Mouse (Mus musculus) intestine, embryonic 16.5 days (tissue): ENCODE measurements around the gene Actr5. TPM values are rescaled to one million over a fixed set of nuclear protein-coding genes. Genes with fewer than 3 reads are reported as not detected.

Experiments
- ATAC-seq: fragments of 200-750 bp; cut with Nextera tagmentation; 2 replicates; pipeline ENCODE4 v1.8.0; 2017; ENCODE audit warnings: moderate TSS enrichment, moderate library complexity
- H3K27ac ChIP-seq: fragments of 300-500 bp; sonication (generic); 2 replicates; pipeline ENCODE4 v1.5.1; 2014; ENCODE audit warnings: mild to moderate bottlenecking, low read length
- H3K27me3 ChIP-seq: fragments of 300-500 bp; sonication (generic); replicated peaks from 2 replicates; pipeline ENCODE4 v1.6.1; 2014; ENCODE audit warnings: low read length, control low read depth, mixed read lengths; ENCODE audit not compliant: control insufficient read depth, insufficient read depth
- H3K36me3 ChIP-seq: fragments of 300-500 bp; sonication (generic); 2 replicates; pipeline ENCODE4 v1.6.1; 2014; ENCODE audit warnings: low read length, control low read depth; ENCODE audit not compliant: control insufficient read depth, insufficient read depth
- H3K4me1 ChIP-seq: fragments of 300-500 bp; sonication (generic); 2 replicates; pipeline ENCODE4 v1.6.1; 2014; ENCODE audit warnings: low read length, control low read depth, mixed read lengths; ENCODE audit not compliant: control insufficient read depth, insufficient read depth
- H3K4me2 ChIP-seq: fragments of 300-500 bp; sonication (generic); 2 replicates; pipeline ENCODE4 v1.6.1; 2014; ENCODE audit warnings: low read depth, low read length, control low read depth
- H3K4me3 ChIP-seq: fragments of 300-500 bp; sonication (generic); 2 replicates; pipeline ENCODE4 v1.5.1; 2014; ENCODE audit warnings: mild to moderate bottlenecking, low read length
- H3K9ac ChIP-seq: fragments of 300-500 bp; sonication (generic); 2 replicates; pipeline ENCODE4 v1.6.1; 2014; ENCODE audit warnings: low read depth, low read length
- H3K9me3 ChIP-seq: fragments of 300-500 bp; sonication (generic); 2 replicates; pipeline ENCODE4 v1.6.1; 2016; ENCODE audit warnings: low read length, control low read depth; ENCODE audit not compliant: control insufficient read depth
- WGBS: fragments of 180-500 bp; shearing (Covaris S2); extraction: QIAGEN DNeasy Blood & Tissue Kit; methylation state at CpG from one replicate; pipeline ENCODE4 v1.1.7; 2014; 5-methylcytosine and 5-hydroxymethylcytosine counted together
- polyA plus RNA-seq: library from polyadenylated mRNA; unstranded; fragments of >200 nt; fragmentation: Nextera tagmentation; extraction: Ambion mirVana; gene quantifications from 2 replicates; pipeline ENCODE4 v1.2.1, GENCODE M21; 2015

Gene Actr5
- polyA plus RNA-seq: 1.0 and 3.8 TPM in 2 replicates

GRCm38 (mm10) chr2:158624718-158625222 lies at the start of gene Actr5:
TSS of gene Actr5 (plus strand) at chr2:158624888.
- peak within 1 kb of the TSS; percentile 90 for H3K4me3 ChIP-seq
- H3K4me1 ChIP-seq: peaks cover 9% of the 10 kb centered on the region
- ATAC-seq: peak; percentile 95
- no peaks in the 10 kb centered on the region for H3K9me3 ChIP-seq
- H3K27ac ChIP-seq: peak within 1 kb of the TSS; percentile 95
- H3K27me3 ChIP-seq: peaks cover 8% of the 10 kb centered on the region
- no peaks in the 10 kb centered on the region; the same call in 1 of the 2 replicates for H3K36me3 ChIP-seq
- WGBS: under 1% methylated on average over 39 of the region's 39 CpGs
- peak within 1 kb of the TSS; percentile 90 for H3K9ac ChIP-seq
- H3K4me2 ChIP-seq: peak within 1 kb of the TSS; percentile 78

- Histone ChIP-seq H3K9me3 (no peaks in the 10 kb centered on the region), H3K27me3 (no peaks in the 10 kb centered on the region), H3K36me3 (no peaks in the 10 kb centered on the region), H3K4me2 (no peak overlapping the region), H3K9ac (no peak overlapping the region), H3K4me3 (no peak overlapping the region), H3K27ac (no peak overlapping the region), H3K4me1 (no peaks in the 10 kb centered on the region)
- 69% methylated on average over 4 of the region's 4 CpGs for WGBS
- no peak for ATAC-seq
These were observed 44.7 kb upstream of the Actr5 start for GRCm38 (mm10) chr2:158579979-158580378.

GRCm38 (mm10) chr2:158584621-158585358 lies 39.9 kb upstream of the Actr5 start:
- Histone ChIP-seq H3K4me2 (no peak overlapping the region), H3K36me3 (no peaks in the 10 kb centered on the region), H3K27me3 (no peaks in the 10 kb centered on the region), H3K4me3 (no peak overlapping the region), H3K9ac (no peak overlapping the region), H3K9me3 (no peaks in the 10 kb centered on the region), H3K27ac (no peak overlapping the region), H3K4me1 (no peaks in the 10 kb centered on the region)
- ATAC-seq: no peak
- WGBS: 9% methylated on average over 12 of the region's 12 CpGs

DNA sequence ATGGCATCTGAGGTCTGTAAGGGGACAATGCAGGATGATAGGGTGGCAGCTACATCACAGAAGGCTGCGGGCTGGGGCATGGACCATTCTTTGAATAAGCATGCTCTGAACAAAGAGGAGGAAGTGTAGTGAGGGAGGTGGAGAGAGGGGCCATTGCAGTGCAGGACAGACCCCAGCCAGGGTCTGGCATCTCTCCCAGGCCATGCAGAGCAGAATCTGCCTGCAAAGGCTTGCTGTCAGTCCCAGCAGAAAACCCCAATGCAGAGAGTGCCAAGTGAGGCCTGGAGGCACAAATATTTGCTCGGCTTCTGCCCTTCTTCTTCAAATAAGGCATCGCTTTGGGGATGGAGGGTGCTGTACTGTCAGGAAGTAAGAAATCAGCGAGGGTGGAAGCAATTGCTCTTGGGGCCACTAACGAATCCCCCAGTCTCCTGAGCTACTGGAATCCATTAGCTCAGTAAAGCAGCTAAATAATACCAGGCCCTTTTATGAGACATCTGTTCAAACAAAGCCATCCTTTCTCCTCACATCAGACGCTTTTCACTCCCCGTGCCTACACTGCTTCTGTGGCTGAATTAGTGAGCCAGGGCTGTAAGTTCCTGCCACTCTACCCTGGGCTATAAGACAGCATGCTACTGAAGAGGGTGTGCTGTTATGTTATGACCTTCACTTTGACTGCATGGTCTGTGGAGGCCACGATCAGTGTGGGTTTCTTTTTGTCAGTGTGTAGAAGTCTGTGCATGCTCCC lies 36.0 kb upstream of the Actr5 start:
- no peak overlapping the region for H3K9ac ChIP-seq
- no peak overlapping the region for H3K27ac ChIP-seq
- H3K4me2 ChIP-seq: no peak overlapping the region
- H3K4me3 ChIP-seq: no peak overlapping the region
- ATAC-seq: no peak
- H3K36me3 ChIP-seq: no peaks in the 10 kb centered on the region
- no peaks in the 10 kb centered on the region for H3K4me1 ChIP-seq
- WGBS: 35% methylated on average over 8 of the region's 8 CpGs
- no peaks in the 10 kb centered on the region for H3K27me3 ChIP-seq
- no peaks in the 10 kb centered on the region for H3K9me3 ChIP-seq

DNA sequence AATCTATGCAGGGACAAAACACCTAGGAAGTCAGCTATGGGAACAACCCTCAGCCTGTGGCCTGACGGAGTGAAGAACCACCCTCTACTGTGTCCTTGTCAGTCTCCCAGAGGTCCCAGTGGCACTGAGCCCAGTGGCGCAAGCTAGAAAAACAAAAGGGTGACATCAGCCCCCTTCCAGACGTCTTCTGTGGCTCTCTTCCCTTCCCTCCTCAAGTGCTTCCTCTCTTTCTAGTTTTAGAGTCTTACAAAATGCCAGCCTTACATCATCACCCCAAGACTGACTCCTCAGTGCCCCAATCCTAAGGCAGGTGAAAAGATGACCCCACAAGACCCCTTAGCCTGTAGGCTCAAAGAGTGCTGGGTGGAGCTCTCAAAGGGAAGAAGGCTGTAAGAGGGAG lies 34.2 kb upstream of the Actr5 start:
- Histone ChIP-seq H3K27ac (no peak overlapping the region), H3K36me3 (no peaks in the 10 kb centered on the region), H3K9ac (no peak overlapping the region), H3K27me3 (0 out of 2 replicates have a peak, but pooled peaks cover 3% of the 10 kb centered on the region), H3K4me2 (no peak overlapping the region), H3K4me1 (no peaks in the 10 kb centered on the region), H3K4me3 (no peak overlapping the region), H3K9me3 (no peaks in the 10 kb centered on the region)
- no peak for ATAC-seq
- 52% methylated on average over 3 of the region's 3 CpGs for WGBS

DNA sequence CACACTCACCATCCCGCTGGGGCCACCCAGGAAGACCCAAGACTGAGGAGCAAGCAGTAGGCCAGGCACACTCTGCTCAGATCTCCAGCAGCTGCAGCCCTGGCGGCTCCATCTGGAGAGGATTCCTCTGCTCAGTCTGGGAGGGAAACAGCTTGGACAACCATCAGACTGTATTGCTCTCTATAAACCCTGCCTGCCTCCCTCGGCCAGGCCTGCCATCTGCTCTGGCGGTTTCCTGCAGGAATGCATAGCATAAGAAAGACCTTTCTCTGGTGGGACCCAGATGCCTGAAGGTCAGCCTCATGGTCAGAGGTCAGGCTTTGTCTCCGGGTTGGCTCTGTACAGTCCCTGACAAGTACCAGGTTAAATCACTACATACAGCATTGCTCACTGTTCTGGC lies 33.4 kb upstream of the Actr5 start:
- Histone ChIP-seq H3K4me1 (no peaks in the 10 kb centered on the region), H3K9me3 (no peaks in the 10 kb centered on the region), H3K27ac (no peak overlapping the region), H3K36me3 (no peaks in the 10 kb centered on the region), H3K9ac (no peak overlapping the region), H3K4me3 (no peak overlapping the region), H3K4me2 (no peak overlapping the region), H3K27me3 (0 out of 2 replicates have a peak, but pooled peaks cover 3% of the 10 kb centered on the region)
- WGBS: 41% methylated on average over 5 of the region's 5 CpGs
- no peak for ATAC-seq

DNA sequence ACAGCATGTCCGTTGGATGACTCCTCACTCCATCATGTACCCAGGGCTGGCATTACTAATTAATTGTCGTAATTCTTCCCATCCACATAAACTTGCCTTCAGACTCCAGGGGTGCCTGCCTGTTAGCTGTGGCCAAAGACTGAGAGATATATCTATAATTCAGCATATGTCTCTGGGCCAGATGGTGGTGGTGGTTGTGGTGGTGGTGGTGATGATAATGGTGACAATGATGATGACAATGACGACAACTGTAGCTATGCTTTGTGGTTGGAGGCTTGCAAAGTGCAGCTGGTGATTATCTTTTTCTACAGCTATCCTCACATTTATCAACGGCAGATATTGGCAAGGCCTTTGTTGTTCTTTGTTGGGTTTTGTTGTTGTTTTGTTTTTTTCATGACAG lies 31.3 kb upstream of the Actr5 start:
- H3K36me3 ChIP-seq: no peaks in the 10 kb centered on the region
- H3K27me3 ChIP-seq: 0 out of 2 replicates have a peak, but pooled peaks cover 5% of the 10 kb centered on the region
- H3K27ac ChIP-seq: no peak overlapping the region
- ATAC-seq: no peak
- WGBS: 74% methylated on average over 4 of the region's 4 CpGs
- no peak overlapping the region for H3K4me2 ChIP-seq
- H3K4me3 ChIP-seq: no peak overlapping the region
- no peak overlapping the region for H3K9ac ChIP-seq
- H3K4me1 ChIP-seq: no peaks in the 10 kb centered on the region
- no peaks in the 10 kb centered on the region for H3K9me3 ChIP-seq

DNA sequence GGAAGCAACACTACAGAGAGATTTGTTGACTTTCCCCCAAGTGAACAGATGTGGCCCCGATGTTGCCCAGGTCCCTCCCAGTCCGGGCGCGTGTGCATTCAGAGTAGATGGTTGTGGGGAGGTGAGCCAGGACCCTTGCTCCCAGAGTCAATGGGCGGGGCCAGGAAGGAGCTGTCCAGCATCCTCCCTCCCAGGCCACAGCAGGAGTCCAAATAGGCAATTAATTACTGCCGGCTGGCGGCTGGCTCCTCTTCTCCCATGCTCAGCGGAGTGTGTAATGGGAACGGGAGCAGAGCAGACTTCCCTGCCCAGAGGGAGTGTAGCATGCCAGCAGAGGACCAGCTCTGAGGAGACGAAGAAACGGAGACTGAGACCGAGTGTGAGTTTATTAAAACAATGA lies 29.6 kb upstream of the Actr5 start:
- no peak for ATAC-seq
- WGBS: 2% methylated on average over 12 of the region's 12 CpGs

DNA sequence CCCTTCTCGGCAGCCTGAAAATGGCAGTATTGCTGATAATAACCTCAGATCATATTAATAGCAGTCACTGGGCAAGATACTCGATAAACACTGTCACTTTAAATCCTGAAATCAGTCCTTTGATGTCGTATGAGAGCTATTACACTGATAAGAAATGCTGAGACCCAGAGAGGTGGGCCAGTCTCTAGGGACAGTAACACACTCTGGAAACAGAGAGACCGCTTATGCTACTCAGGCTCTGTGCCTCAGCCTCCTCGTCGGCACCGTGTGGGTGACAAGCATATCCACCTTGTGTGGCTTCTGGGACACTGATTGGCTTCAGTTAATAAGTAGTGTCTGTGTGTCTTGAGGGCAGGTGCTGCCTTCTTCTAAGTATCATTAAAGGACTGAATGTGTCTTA lies 29.1 kb upstream of the Actr5 start:
- Histone ChIP-seq H3K36me3 (no peaks in the 10 kb centered on the region), H3K9me3 (no peaks in the 10 kb centered on the region), H3K4me2 (no peak overlapping the region), H3K4me1 (no peaks in the 10 kb centered on the region), H3K4me3 (no peak overlapping the region), H3K27ac (no peak overlapping the region), H3K9ac (no peak overlapping the region), H3K27me3 (0 out of 2 replicates have a peak, but pooled peaks cover 5% of the 10 kb centered on the region)
- WGBS: 29% methylated on average over 7 of the region's 7 CpGs
- ATAC-seq: no peak

More for the DNA sequence above, 29.6 kb upstream of the Actr5 start:
- H3K27me3 ChIP-seq: 0 out of 2 replicates have a peak, but pooled peaks cover 5% of the 10 kb centered on the region
- no peaks in the 10 kb centered on the region for H3K4me1 ChIP-seq
- no peaks in the 10 kb centered on the region for H3K36me3 ChIP-seq
- no peak overlapping the region for H3K9ac ChIP-seq
- no peaks in the 10 kb centered on the region for H3K9me3 ChIP-seq
- no peak overlapping the region for H3K4me2 ChIP-seq
- no peak overlapping the region for H3K4me3 ChIP-seq
- no peak overlapping the region for H3K27ac ChIP-seq
